Mouse (Mus musculus): ENCODE results near the gene Cebpa. TPM values are rescaled to one million over a fixed set of nuclear protein-coding genes. Genes with fewer than 3 reads are reported as not detected.

The Cebpa gene
- 56.3 and 84.1 TPM in 2 replicates for polyA plus RNA-seq (2012; rRNA removed)

- DNase-seq, result peak; percentile 75
- Histone ChIP-seq H3K4me3 (ENCODE audit: control insufficient read depth, insufficient read depth, low read length) (peak within 1 kb of the TSS; percentile 56), H3K27me3 (ENCODE audit: control insufficient read depth, insufficient read depth, low read length) (peaks cover 12% of the 10 kb centered on the region; the same call in 1 of the 2 replicates), H3K36me3 (ENCODE audit: control insufficient read depth, insufficient read depth, low read length) (no peaks in the 10 kb centered on the region), H3K4me1 (replicated peaks; ENCODE audit: control insufficient read depth, insufficient read depth, low read length) (peaks cover 3% of the 10 kb centered on the region; the same call in 1 of the 2 replicates), H3K27ac (ENCODE audit: control insufficient read depth, insufficient read depth, low read length) (no peak within 1 kb of the TSS; the same call in 1 of the 2 replicates)
- under 1% methylated on average over 50 of the region's 50 CpGs for WGBS
- TF ChIP-seq CTCF (IDR thresholded peaks at IDR 0.05; ENCODE audit: borderline replicate concordance, control insufficient read depth, extremely low read depth, insufficient read depth, low read length, poor library complexity) (peak; percentile 77), POLR2A (IDR thresholded peaks at IDR 0.05; ENCODE audit: control insufficient read depth, extremely low read depth, insufficient read depth, low read length, poor library complexity) (no peak)
Measured at GRCm38 (mm10) chr7:35118841-35119413, at the start of gene Cebpa. TSS of gene Cebpa (plus strand) at chr7:35119293.

DNA sequence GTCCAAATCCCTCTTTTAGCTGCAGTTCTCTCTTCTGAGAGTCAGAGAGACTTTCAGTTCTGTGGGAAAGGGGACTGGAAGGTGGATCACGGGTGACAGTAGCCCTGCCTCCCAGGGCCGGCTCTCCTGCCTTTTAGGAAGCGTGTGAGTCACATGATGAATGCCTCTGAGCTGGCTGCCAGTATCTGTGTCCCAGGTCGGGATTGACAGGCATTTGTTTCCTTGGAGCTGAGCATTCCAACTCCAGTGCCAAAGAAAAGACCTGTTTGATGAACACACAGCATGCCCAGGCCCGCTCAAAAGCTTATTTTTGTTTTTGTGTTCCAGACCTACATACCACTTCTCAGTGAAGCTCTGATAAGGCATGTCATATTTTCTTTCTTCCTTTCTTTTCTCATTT lies 42.4 kb upstream of the Cebpa start:
- Histone ChIP-seq H3K27ac (ENCODE audit: control insufficient read depth, insufficient read depth, low read length) (no peak overlapping the region), H3K4me3 (ENCODE audit: control insufficient read depth, insufficient read depth, low read length) (no peak overlapping the region), H3K27me3 (ENCODE audit: control insufficient read depth, insufficient read depth, low read length) (no peaks in the 10 kb centered on the region), H3K36me3 (ENCODE audit: control insufficient read depth, insufficient read depth, low read length) (no peaks in the 10 kb centered on the region), H3K4me1 (replicated peaks; ENCODE audit: control insufficient read depth, insufficient read depth, low read length) (peaks cover 4% of the 10 kb centered on the region; the same call in 1 of the 2 replicates)
- TF ChIP-seq CTCF (IDR thresholded peaks at IDR 0.05; ENCODE audit: borderline replicate concordance, control insufficient read depth, extremely low read depth, insufficient read depth, low read length, poor library complexity) (no peak), POLR2A (IDR thresholded peaks at IDR 0.05; ENCODE audit: control insufficient read depth, extremely low read depth, insufficient read depth, low read length, poor library complexity) (no peak)
- DNase-seq, result no peak
- 89% methylated on average over 5 of the region's 5 CpGs for WGBS

DNA sequence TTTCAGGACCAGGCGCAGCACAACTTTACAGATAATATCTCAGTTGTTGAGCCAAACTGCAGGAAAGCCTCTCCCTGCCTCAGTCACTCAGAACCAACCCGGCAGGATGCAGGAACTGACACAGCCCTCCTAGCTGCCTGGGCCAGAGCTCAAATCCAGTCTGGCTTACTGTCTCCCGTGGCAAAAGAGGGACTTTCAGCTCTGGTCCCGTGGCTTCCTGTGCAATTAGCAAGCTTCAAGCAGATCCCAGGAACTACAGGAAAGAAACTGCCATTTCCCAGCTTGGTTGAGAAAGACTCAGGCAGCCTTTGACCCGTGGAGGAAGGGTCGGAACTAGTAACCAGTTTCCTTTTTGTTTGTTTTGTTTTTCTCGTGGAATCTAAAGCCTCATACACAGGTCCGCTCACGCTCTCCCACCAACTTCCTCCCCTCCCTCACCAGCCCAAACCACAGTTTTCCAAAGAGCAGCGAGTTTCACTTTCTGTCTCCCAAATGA lies 38.2 kb upstream of the Cebpa start:
- WGBS, result 8% methylated on average over 10 of the region's 10 CpGs
- Histone ChIP-seq H3K27me3 (ENCODE audit: control insufficient read depth, insufficient read depth, low read length) (no peaks in the 10 kb centered on the region), H3K4me3 (ENCODE audit: control insufficient read depth, insufficient read depth, low read length) (no peak overlapping the region), H3K27ac (ENCODE audit: control insufficient read depth, insufficient read depth, low read length) (no peak overlapping the region), H3K4me1 (replicated peaks; ENCODE audit: control insufficient read depth, insufficient read depth, low read length) (peaks cover 4% of the 10 kb centered on the region; the same call in 1 of the 2 replicates), H3K36me3 (ENCODE audit: control insufficient read depth, insufficient read depth, low read length) (no peaks in the 10 kb centered on the region)
- TF ChIP-seq POLR2A (IDR thresholded peaks at IDR 0.05; ENCODE audit: control insufficient read depth, extremely low read depth, insufficient read depth, low read length, poor library complexity) (no peak), CTCF (IDR thresholded peaks at IDR 0.05; ENCODE audit: borderline replicate concordance, control insufficient read depth, extremely low read depth, insufficient read depth, low read length, poor library complexity) (no peak)
- no peak for DNase-seq

GRCm38 (mm10) chr7:35081406-35082104 lies 37.5 kb upstream of the Cebpa start:
- TF ChIP-seq CTCF (IDR thresholded peaks at IDR 0.05; ENCODE audit: borderline replicate concordance, control insufficient read depth, extremely low read depth, insufficient read depth, low read length, poor library complexity) (no peak), POLR2A (IDR thresholded peaks at IDR 0.05; ENCODE audit: control insufficient read depth, extremely low read depth, insufficient read depth, low read length, poor library complexity) (no peak)
- Histone ChIP-seq H3K4me3 (ENCODE audit: control insufficient read depth, insufficient read depth, low read length) (no peak overlapping the region), H3K36me3 (ENCODE audit: control insufficient read depth, insufficient read depth, low read length) (no peaks in the 10 kb centered on the region), H3K27ac (ENCODE audit: control insufficient read depth, insufficient read depth, low read length) (no peak overlapping the region), H3K4me1 (replicated peaks; ENCODE audit: control insufficient read depth, insufficient read depth, low read length) (peaks cover 4% of the 10 kb centered on the region), H3K27me3 (ENCODE audit: control insufficient read depth, insufficient read depth, low read length) (no peaks in the 10 kb centered on the region)
- WGBS, result 93% methylated on average over 9 of the region's 9 CpGs
- no peak for DNase-seq

DNA sequence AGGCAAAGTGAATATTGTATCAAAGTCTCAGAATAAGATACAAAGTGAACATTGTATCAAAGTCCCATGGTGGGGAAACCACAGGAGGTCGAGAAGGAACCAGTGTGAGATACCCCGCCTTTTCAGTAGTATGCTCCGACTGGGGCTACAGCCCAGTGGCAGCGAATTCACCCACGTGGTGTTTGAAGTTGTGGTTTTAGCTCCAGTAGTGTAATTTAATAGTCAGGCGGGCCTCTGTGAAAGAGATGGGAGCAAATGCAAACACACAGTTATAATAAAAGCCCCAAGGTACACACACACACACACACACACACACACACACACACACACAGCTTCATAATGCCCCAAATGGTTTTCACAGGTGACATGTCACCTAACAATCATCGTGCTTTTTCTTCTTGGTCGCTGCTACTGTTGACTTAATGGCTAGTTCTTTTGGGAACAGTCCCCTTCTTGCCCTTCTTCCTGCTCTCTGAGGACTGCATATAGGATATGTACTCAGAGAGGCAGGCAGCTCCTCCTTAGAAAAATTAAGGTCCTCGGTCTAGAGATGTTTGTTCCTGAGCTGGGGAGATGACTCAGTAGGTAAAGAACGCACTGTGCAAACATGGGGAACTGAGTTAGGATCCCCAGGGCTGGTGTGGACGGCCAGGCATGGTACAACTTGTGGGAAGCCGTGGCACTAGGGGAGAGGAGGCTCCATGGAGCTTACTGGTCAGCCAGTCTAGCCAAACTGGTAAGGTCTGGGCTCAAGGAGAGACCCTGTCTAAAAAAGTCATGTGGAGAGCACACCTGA lies 34.3 kb upstream of the Cebpa start:
- no peak for DNase-seq
- TF ChIP-seq CTCF (IDR thresholded peaks at IDR 0.05; ENCODE audit: borderline replicate concordance, control insufficient read depth, extremely low read depth, insufficient read depth, low read length, poor library complexity), result no peak
- no peak for TF ChIP-seq POLR2A (IDR thresholded peaks at IDR 0.05; ENCODE audit: control insufficient read depth, extremely low read depth, insufficient read depth, low read length, poor library complexity)
- Histone ChIP-seq H3K36me3 (ENCODE audit: control insufficient read depth, insufficient read depth, low read length) (no peaks in the 10 kb centered on the region), H3K27ac (ENCODE audit: control insufficient read depth, insufficient read depth, low read length) (no peak overlapping the region), H3K27me3 (ENCODE audit: control insufficient read depth, insufficient read depth, low read length) (no peaks in the 10 kb centered on the region), H3K4me3 (ENCODE audit: control insufficient read depth, insufficient read depth, low read length) (no peak overlapping the region), H3K4me1 (replicated peaks; ENCODE audit: control insufficient read depth, insufficient read depth, low read length) (peaks cover 4% of the 10 kb centered on the region)
- WGBS, result 42% methylated on average over 12 of the region's 12 CpGs

- TF ChIP-seq CTCF (IDR thresholded peaks at IDR 0.05; ENCODE audit: borderline replicate concordance, control insufficient read depth, extremely low read depth, insufficient read depth, low read length, poor library complexity) (no peak), POLR2A (IDR thresholded peaks at IDR 0.05; ENCODE audit: control insufficient read depth, extremely low read depth, insufficient read depth, low read length, poor library complexity) (no peak)
- Histone ChIP-seq H3K36me3 (ENCODE audit: control insufficient read depth, insufficient read depth, low read length) (no peaks in the 10 kb centered on the region), H3K4me3 (ENCODE audit: control insufficient read depth, insufficient read depth, low read length) (no peak overlapping the region), H3K27ac (ENCODE audit: control insufficient read depth, insufficient read depth, low read length) (no peak overlapping the region), H3K27me3 (ENCODE audit: control insufficient read depth, insufficient read depth, low read length) (no peaks in the 10 kb centered on the region), H3K4me1 (replicated peaks; ENCODE audit: control insufficient read depth, insufficient read depth, low read length) (no peaks in the 10 kb centered on the region; the same call in 1 of the 2 replicates)
- WGBS, result 19% methylated on average over 21 of the region's 21 CpGs
- no peak for DNase-seq
Measured at GRCm38 (mm10) chr7:35086271-35086861, 32.7 kb upstream of the Cebpa start.
